Mouse (Mus musculus) kidney, adult 18-20 months (tissue): ENCODE results near the gene Olfr11.

Experiments
- DNase-seq: peaks from one replicate; pipeline ENCODE4 v3.0.0; 2021

Gene Olfr11

DNA sequence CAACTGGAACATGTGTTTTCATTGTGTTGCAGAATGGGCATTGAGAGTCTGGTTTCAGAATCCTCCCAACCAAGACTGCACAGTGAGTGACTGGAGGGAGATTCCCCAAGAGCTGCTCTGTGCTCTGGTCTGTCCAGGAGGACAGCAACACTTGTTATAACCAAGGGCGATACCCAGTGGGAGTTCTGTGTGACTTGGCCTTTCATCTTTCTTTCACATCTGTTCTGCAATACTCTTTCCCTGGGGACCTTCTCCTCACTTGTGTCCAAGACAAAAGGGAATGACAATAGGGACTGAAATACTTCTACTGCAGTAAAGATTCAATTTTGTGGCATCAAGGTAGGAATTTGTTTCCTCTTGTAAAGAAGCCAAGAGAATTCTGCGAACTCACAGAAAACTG, at the start of gene Olfr11:
Olfr11 (minus strand) TSS at position 101 of the 400 bp plus-strand sequence.
- DNase-seq = no peak

GRCm38 (mm10) chr13:21677305-21677704, 35.0 kb upstream of the Olfr11 start, which contains the start of gene Olfr1360:
Gene Olfr1360, minus strand, starts transcription at chr13:21677405.
- DNase-seq = no peak

GRCm38 (mm10) chr13:21663286-21663685, 21.0 kb upstream of the Olfr11 start, which contains the start of gene Olfr1361:
Gene Olfr1361, minus strand, starts transcription at chr13:21663386.
- DNase-seq = no peak

DNA sequence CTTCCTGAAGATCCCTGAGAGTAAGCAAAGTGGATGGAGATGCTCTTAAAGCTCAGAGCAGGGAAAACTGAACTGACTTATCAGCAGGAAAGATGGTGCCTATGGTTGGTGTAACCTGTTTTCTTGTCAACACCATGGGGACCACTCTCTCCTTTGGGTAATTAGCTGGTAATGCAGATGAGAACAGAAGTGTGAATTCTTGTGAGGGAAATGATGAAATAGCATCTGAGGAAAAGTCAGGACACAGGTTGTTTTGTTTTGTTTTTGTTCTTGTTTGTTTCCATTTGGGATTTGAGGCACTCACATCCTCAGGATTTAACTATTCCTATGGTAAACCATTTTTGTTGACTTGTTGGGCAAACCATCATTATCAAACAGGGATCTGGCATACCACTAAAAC, 28.4 kb downstream of the Olfr11 start, which contains the start of gene Olfr1362:
Olfr1362 (minus strand) TSS at position 101 of the 400 bp plus-strand sequence.
- no peak for DNase-seq

DNA sequence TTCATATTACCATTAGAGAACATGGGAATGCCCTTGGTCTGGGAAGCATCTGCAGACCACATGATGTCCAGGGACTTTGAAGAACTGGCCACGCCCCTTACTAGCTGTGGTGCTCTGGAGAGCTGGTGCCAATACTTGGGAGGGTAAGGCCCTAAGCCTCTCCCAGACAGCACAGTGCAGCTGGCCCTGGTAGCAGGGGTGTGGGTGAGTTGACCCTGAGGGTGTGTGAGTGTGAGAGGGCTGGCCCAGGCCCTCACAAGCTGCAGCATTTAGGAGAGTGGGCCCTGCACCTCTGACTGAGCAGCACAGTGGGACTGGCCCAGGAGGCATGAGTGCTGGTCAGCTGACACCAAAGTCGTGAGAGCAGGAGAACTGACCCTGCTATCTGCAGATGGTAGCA, 50.7 kb downstream of the Olfr11 start:
- DNase-seq = no peak
